Mouse (Mus musculus): ENCODE measurements at regions not wholly inside any gene's neighbourhood (a gene's known extent, or its start where the extent isn't known, plus 50 kb on each side); places are given as distances from the start of the nearest gene placed in this dataset.

- no peak for TF ChIP-seq CTCF (IDR thresholded peaks at IDR 0.05; ENCODE audit: low read depth, low read length)
- no peak for TF ChIP-seq POLR2A (IDR thresholded peaks at IDR 0.05; ENCODE audit: borderline replicate concordance, low read depth, low read length)
- Histone ChIP-seq H3K4me1 (ENCODE audit: control insufficient read depth, insufficient read depth, low read length) (no peaks in the 10 kb centered on the region), H3K4me3 (ENCODE audit: insufficient read depth, low read length) (no peak overlapping the region), H3K27ac (ENCODE audit: insufficient read depth, low read depth, low read length) (no peak overlapping the region)
Observed at GRCm38 (mm10) chr1:39047316-39047715, 61.9 kb downstream of the Pdcl3 start.

GRCm38 (mm10) chr1:39057304-39057703, 71.9 kb downstream of the Pdcl3 start:
- Histone ChIP-seq H3K4me3 (ENCODE audit: insufficient read depth, low read length) (no peak overlapping the region), H3K4me1 (ENCODE audit: control insufficient read depth, insufficient read depth, low read length) (no peaks in the 10 kb centered on the region), H3K27ac (ENCODE audit: insufficient read depth, low read depth, low read length) (no peak overlapping the region)
- TF ChIP-seq POLR2A (IDR thresholded peaks at IDR 0.05; ENCODE audit: borderline replicate concordance, low read depth, low read length), result no peak
- no peak for TF ChIP-seq CTCF (IDR thresholded peaks at IDR 0.05; ENCODE audit: low read depth, low read length)

GRCm38 (mm10) chr1:39062509-39062908, 77.1 kb downstream of the Pdcl3 start:
- Histone ChIP-seq H3K4me1 (ENCODE audit: control insufficient read depth, insufficient read depth, low read length) (no peaks in the 10 kb centered on the region), H3K4me3 (ENCODE audit: insufficient read depth, low read length) (no peak overlapping the region), H3K27ac (ENCODE audit: insufficient read depth, low read depth, low read length) (no peak overlapping the region)
- TF ChIP-seq POLR2A (IDR thresholded peaks at IDR 0.05; ENCODE audit: borderline replicate concordance, low read depth, low read length) (no peak), CTCF (IDR thresholded peaks at IDR 0.05; ENCODE audit: low read depth, low read length) (no peak)

- no peaks in the 10 kb centered on the region for H3K4me1 ChIP-seq (ENCODE audit: control insufficient read depth, insufficient read depth, low read length)
- no peak overlapping the region for H3K4me3 ChIP-seq (ENCODE audit: insufficient read depth, low read length)
- TF ChIP-seq CTCF (IDR thresholded peaks at IDR 0.05; ENCODE audit: low read depth, low read length) (no peak), POLR2A (IDR thresholded peaks at IDR 0.05; ENCODE audit: borderline replicate concordance, low read depth, low read length) (no peak)
- H3K27ac ChIP-seq (ENCODE audit: insufficient read depth, low read depth, low read length), result no peak overlapping the region
Observed at GRCm38 (mm10) chr1:39063666-39064385, 78.4 kb downstream of the Pdcl3 start.

GRCm38 (mm10) chr1:39064781-39065180, 79.4 kb downstream of the Pdcl3 start:
- H3K4me3 ChIP-seq (ENCODE audit: insufficient read depth, low read length), result no peak overlapping the region
- H3K4me1 ChIP-seq (ENCODE audit: control insufficient read depth, insufficient read depth, low read length), result no peaks in the 10 kb centered on the region
- no peak overlapping the region for H3K27ac ChIP-seq (ENCODE audit: insufficient read depth, low read depth, low read length)
- TF ChIP-seq POLR2A (IDR thresholded peaks at IDR 0.05; ENCODE audit: borderline replicate concordance, low read depth, low read length) (no peak), CTCF (IDR thresholded peaks at IDR 0.05; ENCODE audit: low read depth, low read length) (no peak)

- TF ChIP-seq POLR2A (IDR thresholded peaks at IDR 0.05; ENCODE audit: borderline replicate concordance, low read depth, low read length), result no peak
- no peak for TF ChIP-seq CTCF (IDR thresholded peaks at IDR 0.05; ENCODE audit: low read depth, low read length)
- no peaks in the 10 kb centered on the region for H3K4me1 ChIP-seq (ENCODE audit: control insufficient read depth, insufficient read depth, low read length)
- no peak overlapping the region for H3K27ac ChIP-seq (ENCODE audit: insufficient read depth, low read depth, low read length)
- H3K4me3 ChIP-seq (ENCODE audit: insufficient read depth, low read length), result no peak overlapping the region
Observed at GRCm38 (mm10) chr1:39067901-39068300, 82.5 kb downstream of the Pdcl3 start.

- no peak overlapping the region for H3K27ac ChIP-seq (ENCODE audit: insufficient read depth, low read depth, low read length)
- H3K4me3 ChIP-seq (ENCODE audit: insufficient read depth, low read length), result no peak overlapping the region
- H3K4me1 ChIP-seq (ENCODE audit: control insufficient read depth, insufficient read depth, low read length), result no peaks in the 10 kb centered on the region
- no peak for TF ChIP-seq CTCF (IDR thresholded peaks at IDR 0.05; ENCODE audit: low read depth, low read length)
- no peak for TF ChIP-seq POLR2A (IDR thresholded peaks at IDR 0.05; ENCODE audit: borderline replicate concordance, low read depth, low read length)
Observed at GRCm38 (mm10) chr1:39069086-39069655, 83.8 kb downstream of the Pdcl3 start.

- no peak for TF ChIP-seq POLR2A (IDR thresholded peaks at IDR 0.05; ENCODE audit: borderline replicate concordance, low read depth, low read length)
- no peak for TF ChIP-seq CTCF (IDR thresholded peaks at IDR 0.05; ENCODE audit: low read depth, low read length)
- Histone ChIP-seq H3K27ac (ENCODE audit: insufficient read depth, low read depth, low read length) (no peak overlapping the region), H3K4me1 (ENCODE audit: control insufficient read depth, insufficient read depth, low read length) (no peaks in the 10 kb centered on the region), H3K4me3 (ENCODE audit: insufficient read depth, low read length) (no peak overlapping the region)
Observed at GRCm38 (mm10) chr1:39069676-39070075, 84.3 kb downstream of the Pdcl3 start.

- TF ChIP-seq CTCF (IDR thresholded peaks at IDR 0.05; ENCODE audit: low read depth, low read length), result no peak
- TF ChIP-seq POLR2A (IDR thresholded peaks at IDR 0.05; ENCODE audit: borderline replicate concordance, low read depth, low read length), result no peak
- Histone ChIP-seq H3K4me3 (ENCODE audit: insufficient read depth, low read length) (no peak overlapping the region), H3K27ac (ENCODE audit: insufficient read depth, low read depth, low read length) (no peak overlapping the region), H3K4me1 (ENCODE audit: control insufficient read depth, insufficient read depth, low read length) (no peaks in the 10 kb centered on the region)
Observed at GRCm38 (mm10) chr1:39075966-39076365, 90.6 kb downstream of the Pdcl3 start.

GRCm38 (mm10) chr1:39078584-39079315, 93.3 kb downstream of the Pdcl3 start:
- no peak overlapping the region for H3K27ac ChIP-seq (ENCODE audit: insufficient read depth, low read depth, low read length)
- no peaks in the 10 kb centered on the region for H3K4me1 ChIP-seq (ENCODE audit: control insufficient read depth, insufficient read depth, low read length)
- H3K4me3 ChIP-seq (ENCODE audit: insufficient read depth, low read length), result no peak overlapping the region
- no peak for TF ChIP-seq POLR2A (IDR thresholded peaks at IDR 0.05; ENCODE audit: borderline replicate concordance, low read depth, low read length)
- TF ChIP-seq CTCF (IDR thresholded peaks at IDR 0.05; ENCODE audit: low read depth, low read length), result no peak

Data from bone marrow macrophage, adult 2 months (primary cell).